Mouse (Mus musculus) regulatory T cell (primary cell): ENCODE data around the gene Prss36.

ENCODE experiments used
- in situ Hi-C: fragments of 300-600 bp; cut with MboI, MseI; formaldehyde crosslinking; loops from one replicate; pipeline ENCODE4 v1.15.1; 2025; ENCODE audit warnings: high pct_unique_total_duplicates

Gene Prss36

GRCm38 (mm10) chr7:127935028-127935722 lies 11.3 kb downstream of the Prss36 start:
- in situ Hi-C loops = no loop called here

GRCm38 (mm10) chr7:127934075-127934474 lies 12.4 kb downstream of the Prss36 start:
- in situ Hi-C loops = no loop called here

- in situ Hi-C loops = no loop called here
These were observed 14.1 kb downstream of the Prss36 start for GRCm38 (mm10) chr7:127932273-127933031.

GRCm38 (mm10) chr7:127931351-127932135 lies 15.0 kb downstream of the Prss36 start:
- in situ Hi-C loops = no loop called here

- in situ Hi-C loops = no loop called here
These were observed 15.9 kb downstream of the Prss36 start for GRCm38 (mm10) chr7:127930636-127931035.

- in situ Hi-C loops = no loop called here
These were observed 16.6 kb downstream of the Prss36 start, which contains the start of gene Prss8 for GRCm38 (mm10) chr7:127929923-127930322. Gene Prss8, minus strand, starts transcription at chr7:127930104.

GRCm38 (mm10) chr7:127928596-127928995 lies 17.9 kb downstream of the Prss36 start:
- in situ Hi-C loops = no loop called here

GRCm38 (mm10) chr7:127927726-127928125 lies 18.8 kb downstream of the Prss36 start:
- in situ Hi-C loops = no loop called here

GRCm38 (mm10) chr7:127926846-127927245 lies 19.7 kb downstream of the Prss36 start:
- in situ Hi-C loops = no loop called here

GRCm38 (mm10) chr7:127926066-127926465 lies 20.5 kb downstream of the Prss36 start:
- in situ Hi-C loops = no loop called here

GRCm38 (mm10) chr7:127925252-127925651 lies 21.3 kb downstream of the Prss36 start:
- in situ Hi-C loops = no loop called here

GRCm38 (mm10) chr7:127923714-127924113 lies 22.8 kb downstream of the Prss36 start:
- in situ Hi-C loops = no loop called here

- in situ Hi-C loops = no loop called here
These were observed 23.9 kb downstream of the Prss36 start for GRCm38 (mm10) chr7:127922451-127923275.

GRCm38 (mm10) chr7:127921516-127921915 lies 25.0 kb downstream of the Prss36 start:
- in situ Hi-C loops = no loop called here

GRCm38 (mm10) chr7:127919290-127919689 lies 27.2 kb downstream of the Prss36 start:
- in situ Hi-C loops = no loop called here

- in situ Hi-C loops = no loop called here
These were observed 28.3 kb downstream of the Prss36 start for GRCm38 (mm10) chr7:127918203-127918602.

GRCm38 (mm10) chr7:127915293-127915692 lies 31.2 kb downstream of the Prss36 start:
- in situ Hi-C loops = no loop called here

- in situ Hi-C loops = no loop called here
These were observed 33.6 kb downstream of the Prss36 start for GRCm38 (mm10) chr7:127912938-127913337.

GRCm38 (mm10) chr7:127912190-127912871 lies 34.2 kb downstream of the Prss36 start, which contains the start of gene Kat8:
Gene Kat8, plus strand, starts transcription at chr7:127912516.
- in situ Hi-C loops = no loop called here

GRCm38 (mm10) chr7:127908656-127909055 lies 37.9 kb downstream of the Prss36 start:
- in situ Hi-C loops = no loop called here

- in situ Hi-C loops = no loop called here
These were observed 38.6 kb downstream of the Prss36 start for GRCm38 (mm10) chr7:127907939-127908338.
